In the genomic region with DNA sequence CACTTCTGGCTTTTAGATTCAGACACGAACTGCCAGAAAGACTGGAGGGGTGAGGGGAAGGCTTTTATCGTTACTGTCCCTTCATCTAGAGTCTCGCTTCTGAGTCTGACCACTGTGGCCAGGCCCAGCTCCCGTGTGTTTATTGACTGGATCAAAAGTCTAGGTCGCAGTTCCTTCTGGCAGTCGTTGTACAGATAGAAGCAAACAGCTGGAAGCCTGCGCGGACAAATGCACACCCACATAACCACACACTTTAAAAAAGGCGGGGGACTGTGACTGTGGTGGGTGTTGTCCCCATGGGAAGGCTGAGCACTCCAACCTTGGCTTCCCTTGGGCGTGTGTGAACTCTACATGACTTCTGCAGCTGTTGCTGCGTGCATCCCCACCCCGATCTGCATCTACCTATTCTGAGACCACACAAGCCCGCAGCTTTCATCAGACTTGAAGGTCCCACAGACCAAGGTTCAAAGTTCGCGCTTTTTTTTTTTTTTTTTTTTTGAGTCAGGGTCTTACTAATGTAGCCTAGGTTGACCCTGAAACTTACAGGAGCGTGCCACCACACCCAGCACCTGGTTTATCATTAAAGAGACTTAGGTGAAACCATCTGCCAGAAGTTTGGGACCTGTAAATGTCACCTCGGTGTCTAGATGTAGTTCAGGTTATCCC, we compare ENCODE assay signal across 8 mouse cellular contexts. TPM values are rescaled to one million over a fixed set of nuclear protein-coding genes. Genes with fewer than 3 reads are reported as not detected.
DNase-seq lines count a peak whose midpoint lies in the region; ATAC-seq and TF ChIP-seq lines count a peak whose summit lies in the region.

No protein-coding gene starts in this region.

- H3K4me3 ChIP-seq in embryonic facial prominence, embryonic 12.5 days = peak overlapping the region; percentile 38; the same call in 1 of the 2 replicates
- H3K4me3 ChIP-seq in heart, postnatal 0 days (ENCODE audit: low read depth, low read length) = peak overlapping the region; percentile 46

- peak overlapping the region; percentile 89 for H3K27ac ChIP-seq in embryonic facial prominence, embryonic 12.5 days
- peak overlapping the region; percentile 97 for H3K27ac ChIP-seq in heart, postnatal 0 days (ENCODE audit: low read depth)

- H3K9me3 ChIP-seq in embryonic facial prominence, embryonic 12.5 days = no peaks in the 10 kb centered on the region
- H3K9me3 ChIP-seq in heart, postnatal 0 days (replicated peaks; ENCODE audit: control insufficient read depth, low read length) = no peaks in the 10 kb centered on the region

- no peaks in the 10 kb centered on the region for H3K27me3 ChIP-seq in embryonic facial prominence, embryonic 12.5 days
- peaks cover 6% of the 10 kb centered on the region; the same call in 1 of the 2 replicates for H3K27me3 ChIP-seq in heart, postnatal 0 days (ENCODE audit: control insufficient read depth, insufficient read depth, low read length)

- H3K4me2 ChIP-seq in embryonic facial prominence, embryonic 12.5 days (replicated peaks) = peak overlapping the region; percentile 93
- peak overlapping the region; percentile 77 for H3K4me2 ChIP-seq in heart, postnatal 0 days (ENCODE audit: low read depth, low read length)

- no peak for ATAC-seq in embryonic facial prominence, embryonic 12.5 days (ENCODE audit: insufficient number of reproducible peaks, insufficient read depth, low FRiP score, low TSS enrichment)
- ATAC-seq in heart, postnatal 0 days (ENCODE audit: insufficient read depth, low read depth) = no peak

- peaks cover 40% of the 10 kb centered on the region for H3K4me1 ChIP-seq in embryonic facial prominence, embryonic 12.5 days
- peaks cover 21% of the 10 kb centered on the region for H3K4me1 ChIP-seq in heart, postnatal 0 days (ENCODE audit: control insufficient read depth, insufficient read depth)

- no peak for TF ChIP-seq EP300 in heart, postnatal 0 days (IDR thresholded peaks at IDR 0.05; ENCODE audit: low read depth)

- DNase-seq in thymus, postnatal 0 days (ENCODE audit: low spot score) = peak; percentile 28
- DNase-seq in thymus, adult 18-20 months = no peak
- peak; percentile 30 for DNase-seq in heart, postnatal 0 days (ENCODE audit: low spot score)
- peak; percentile 30 to 62 for DNase-seq in kidney, postnatal 25 days
- DNase-seq in lung, postnatal 4 days = peak; percentile 58 to 71
- DNase-seq in yolk sac, embryonic 10.5 days (ENCODE audit: low spot score) = peak; percentile 75
- DNase-seq in testis, postnatal 10 days (ENCODE audit: low spot score) = no peak

- no peaks in the 10 kb centered on the region for H3K36me3 ChIP-seq in embryonic facial prominence, embryonic 12.5 days
- H3K36me3 ChIP-seq in heart, postnatal 0 days (replicated peaks; ENCODE audit: control insufficient read depth, insufficient read depth, low read length) = no peaks in the 10 kb centered on the region

- 0 out of 2 replicates have a peak overlapping the region, but pooled peaks have one; percentile 54 for H3K9ac ChIP-seq in embryonic facial prominence, embryonic 12.5 days
- peak overlapping the region; percentile 55; the same call in 1 of the 2 replicates for H3K9ac ChIP-seq in heart, postnatal 0 days (replicated peaks; ENCODE audit: low read depth, low read length)

- WGBS in embryonic facial prominence, embryonic 12.5 days = 15% methylated on average over 17 of the region's 17 CpGs
- WGBS in heart, postnatal 0 days = 23% methylated on average over 17 of the region's 17 CpGs

- no peak for TF ChIP-seq CTCF in heart, postnatal 0 days (IDR thresholded peaks at IDR 0.05; ENCODE audit: low read depth)

RNA-seq across cellular contexts. Expression of a gene that starts 54.5 kb away (rescaled TPM):
- polyA plus RNA-seq in thymus, postnatal 0 days (2015; fragmentation: Nextera tagmentation; extraction: Ambion mirVana) = 35.6 and 36.3 TPM in 2 replicates
- polyA plus RNA-seq in embryonic facial prominence, embryonic 12.5 days (2016; fragmentation: Nextera tagmentation; extraction: Ambion mirVana) = 64.0 and 65.2 TPM in 2 replicates
- 19.3 and 20.9 TPM in 2 replicates for total RNA-seq in heart, postnatal 0 days (2014; rRNA removed; ENCODE audit: low replicate concordance)
- polyA plus RNA-seq in heart, postnatal 0 days (2015; fragmentation: Nextera tagmentation; extraction: Ambion mirVana) = 24.9 and 27.2 TPM in 2 replicates

Comparison
In these comparisons a context has a peak if more than half of its experiments do, and no peak if none do; other contexts are left out.
1. DNase-seq: peak in thymus, postnatal 0 days (single experiment), heart, postnatal 0 days (single experiment), kidney, postnatal 25 days (2 of 2), lung, postnatal 4 days (2 of 2) and yolk sac, embryonic 10.5 days (single experiment); none in thymus, adult 18-20 months (0 of 2) and testis, postnatal 10 days (single experiment).